Mouse (Mus musculus) kidney, postnatal 25 days (tissue): Measurements from ENCODE around the gene Echs1.
A peak's percentile ranks its signal among the peaks of the same experiment; 100 is the strongest.

Experiments used
- DNase-seq, 2 experiments: peaks; one replicate each; pipeline ENCODE4 v3.0.0; 2021; ENCODE audit warnings: mixed read lengths in 2 of 2

Echs1 gene

DNA sequence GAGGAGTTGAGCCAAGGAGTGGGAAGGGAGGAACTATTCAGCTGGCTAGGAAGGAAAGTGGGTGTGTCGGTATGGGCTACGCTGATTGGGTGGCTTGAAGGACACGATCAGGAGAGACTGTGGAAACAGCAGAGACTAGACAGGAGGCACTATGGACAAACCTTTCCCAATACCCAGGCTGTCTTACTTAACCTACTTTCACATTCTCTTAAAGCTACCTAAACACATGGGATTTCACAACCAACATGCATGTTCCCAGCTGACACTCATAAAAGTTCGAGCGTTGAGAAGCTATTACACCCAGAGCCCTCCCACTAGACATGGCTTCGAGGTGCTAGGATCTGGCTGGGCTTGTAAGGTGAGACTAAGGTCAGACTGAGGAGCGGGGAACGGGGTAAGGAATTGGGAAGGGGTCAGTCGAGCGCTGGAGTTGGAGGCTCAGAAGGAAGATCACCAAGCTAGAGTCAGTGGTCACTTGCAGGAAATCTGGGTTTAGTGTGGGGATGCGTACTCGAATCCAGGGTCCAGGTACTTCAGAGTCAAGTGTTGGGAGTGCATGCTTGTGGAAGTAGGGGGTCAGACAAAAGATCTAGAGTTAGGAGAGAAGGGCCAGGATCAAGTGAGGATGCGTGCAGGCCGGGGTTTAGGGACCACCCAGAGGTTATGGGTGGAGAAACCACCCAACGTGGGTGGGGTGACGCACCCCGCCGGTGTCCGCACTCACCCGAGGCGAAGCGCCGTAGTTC lies 520 bp downstream of the Echs1 start, which contains the start of gene Paox:
TSS of gene Paox (plus strand) at position 217 of the 746 bp plus-strand sequence.
- DNase-seq: peak; percentile 75 to 87

DNA sequence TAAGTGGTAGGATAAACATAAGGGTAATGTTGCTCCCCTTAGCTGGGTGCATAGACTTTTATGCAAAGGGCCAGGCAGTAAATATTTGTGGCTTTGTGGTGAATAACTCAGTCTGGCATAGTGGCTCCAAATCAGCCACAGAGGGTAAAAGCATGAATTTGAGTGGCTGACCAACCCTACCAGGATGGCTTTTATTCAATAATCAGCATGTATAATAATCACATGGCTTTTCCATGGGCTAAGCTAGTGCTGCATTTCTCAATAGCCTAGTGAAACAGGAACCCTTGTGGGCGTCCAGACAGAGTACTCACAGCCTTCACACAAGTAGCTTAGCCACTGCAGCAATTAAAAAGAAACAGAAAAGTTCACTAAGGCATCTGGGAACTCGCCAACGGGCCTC lies 4.3 kb downstream of the Echs1 start:
- no peak for DNase-seq

GRCm38 (mm10) chr7:140104009-140104408 lies 12.3 kb downstream of the Echs1 start:
- peak in 1 of 2 experiments; percentile 32 for DNase-seq

GRCm38 (mm10) chr7:140101993-140102860 lies 14.0 kb downstream of the Echs1 start, which contains the start of gene Fuom:
Gene Fuom (minus strand): TSS chr7:140102441.
- DNase-seq: peak; percentile 92 to 96

DNA sequence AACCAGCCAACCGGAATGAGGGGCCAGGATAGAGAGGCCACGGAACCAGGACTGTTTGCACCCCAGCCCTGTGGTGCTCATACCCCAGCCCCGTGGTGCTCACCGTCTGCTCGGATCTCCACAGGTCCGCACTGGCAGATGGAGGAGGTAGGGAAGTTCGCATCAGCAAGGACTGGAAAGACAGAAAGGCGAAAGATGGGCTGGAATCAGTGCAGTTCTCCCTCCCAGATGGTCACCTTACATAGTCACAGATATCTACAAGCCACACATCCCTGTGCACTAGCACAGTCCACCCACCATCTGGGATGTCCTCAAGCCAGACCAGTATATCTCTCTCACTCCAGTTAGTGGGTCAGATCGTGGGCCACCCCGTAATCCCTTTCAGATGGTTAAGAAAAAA lies 14.8 kb downstream of the Echs1 start:
- peak in 1 of 2 experiments; percentile 38 for DNase-seq

GRCm38 (mm10) chr7:140098466-140098865 lies 17.8 kb downstream of the Echs1 start:
- DNase-seq: no peak

GRCm38 (mm10) chr7:140096055-140096454 lies 20.2 kb downstream of the Echs1 start:
- DNase-seq: peak in 1 of 2 experiments; percentile 27

DNA sequence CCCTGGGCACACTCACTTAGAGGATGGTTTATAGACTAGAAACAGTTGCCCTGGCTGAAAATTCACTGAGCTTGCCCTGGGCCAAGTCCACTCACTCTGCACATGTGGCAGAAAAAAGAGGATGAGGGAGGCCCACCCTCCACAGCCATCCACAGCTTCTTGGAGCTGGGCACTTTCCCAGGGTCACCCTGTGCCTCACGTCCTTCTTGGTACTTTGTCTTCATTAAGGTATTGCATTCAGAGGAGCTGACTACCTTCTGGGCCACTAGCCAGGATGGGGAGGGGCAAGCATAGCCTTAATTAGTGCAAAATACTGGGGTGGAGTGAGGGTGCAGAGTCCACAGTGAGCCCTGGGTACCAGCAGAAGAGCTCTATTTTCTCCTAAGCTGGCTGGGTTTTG lies 20.7 kb downstream of the Echs1 start:
- peak; percentile 90 to 94 for DNase-seq

DNA sequence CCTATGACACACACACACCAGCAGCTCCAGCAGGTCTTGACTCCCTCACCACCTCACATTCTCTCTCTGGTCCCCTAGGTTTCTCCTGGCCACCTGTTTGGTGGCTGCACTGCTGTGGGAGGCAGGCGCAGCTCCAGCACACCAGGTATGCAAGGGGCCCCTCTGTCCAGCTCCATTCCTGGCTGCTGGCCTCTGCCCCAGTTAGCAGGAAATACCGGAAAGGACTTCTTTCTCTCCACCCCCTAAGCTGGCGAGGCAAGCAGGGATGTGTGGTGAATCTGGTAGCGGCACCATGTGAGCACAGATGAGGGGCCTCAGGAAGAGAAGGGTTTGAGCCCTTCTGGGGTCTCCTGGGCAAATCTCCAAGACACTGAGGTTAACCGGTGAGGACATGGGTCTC lies 21.3 kb downstream of the Echs1 start:
- peak; percentile 21 to 65 for DNase-seq

DNA sequence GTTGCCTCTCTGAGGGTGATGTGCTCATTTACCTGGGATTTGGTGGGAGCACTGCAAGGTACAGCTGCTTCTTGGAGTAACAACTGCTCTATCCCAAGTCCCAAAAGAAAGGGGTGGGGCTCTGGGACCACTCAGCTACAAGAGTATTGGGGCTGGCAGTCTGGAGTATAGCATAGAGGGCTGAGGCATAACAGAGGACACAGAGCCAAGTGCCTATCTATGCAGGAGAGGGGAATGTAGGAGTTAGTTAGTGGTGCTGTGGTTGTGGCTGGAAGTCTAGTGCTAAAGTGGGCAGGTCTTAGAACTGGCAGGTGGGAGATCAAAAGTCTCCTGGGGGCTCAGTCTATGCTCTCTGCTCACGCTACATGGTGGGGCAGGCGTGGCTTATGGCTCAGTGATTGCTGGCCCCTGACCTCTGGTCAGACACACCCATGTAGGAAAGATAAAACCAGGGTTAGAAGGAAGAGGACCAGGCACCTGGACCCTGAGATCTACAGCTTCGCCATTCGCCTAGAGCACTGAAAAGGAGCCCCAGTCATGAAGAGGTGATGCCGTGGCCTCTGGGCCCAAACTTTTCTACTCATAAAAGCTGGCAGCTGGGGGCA lies 23.2 kb downstream of the Echs1 start, which contains the start of gene Prap1:
TSS of gene Prap1 (plus strand) at position 472 of the 605 bp plus-strand sequence.
- peak in 1 of 2 experiments; percentile 12 for DNase-seq

- no peak for DNase-seq
These were observed 25.7 kb downstream of the Echs1 start for GRCm38 (mm10) chr7:140090601-140091000.

GRCm38 (mm10) chr7:140082242-140082678 lies 34.0 kb downstream of the Echs1 start, which contains the start of gene Caly:
Gene Caly (minus strand): TSS chr7:140082548.
- DNase-seq: no peak

- peak in 1 of 2 experiments; percentile 31 for DNase-seq
These were observed 34.7 kb downstream of the Echs1 start for GRCm38 (mm10) chr7:140081408-140082241.

GRCm38 (mm10) chr7:140080503-140081156 lies 35.6 kb downstream of the Echs1 start:
- peak; percentile 75 to 84 for DNase-seq

DNA sequence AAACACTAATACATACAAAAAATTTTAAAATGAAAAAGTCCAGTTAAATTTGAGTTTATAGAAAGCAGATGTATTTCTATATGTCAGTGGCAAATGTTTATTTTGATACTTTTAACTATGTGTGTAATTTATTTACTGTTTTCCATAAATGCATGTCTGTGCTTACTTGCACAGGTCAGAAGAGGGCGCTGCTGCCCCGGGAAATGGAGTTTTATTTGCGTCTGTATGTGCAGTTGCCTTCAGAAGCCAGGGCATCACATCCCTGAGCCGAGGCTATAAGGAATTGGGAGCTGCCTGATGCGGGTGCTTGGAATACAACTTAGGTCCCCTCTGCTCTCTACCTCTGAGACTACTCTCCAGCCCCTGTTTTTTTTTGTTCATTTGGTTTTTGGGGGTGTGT lies 37.6 kb downstream of the Echs1 start:
- DNase-seq: peak; percentile 77 to 79

GRCm38 (mm10) chr7:140077698-140078097 lies 38.6 kb downstream of the Echs1 start:
- no peak for DNase-seq

DNA sequence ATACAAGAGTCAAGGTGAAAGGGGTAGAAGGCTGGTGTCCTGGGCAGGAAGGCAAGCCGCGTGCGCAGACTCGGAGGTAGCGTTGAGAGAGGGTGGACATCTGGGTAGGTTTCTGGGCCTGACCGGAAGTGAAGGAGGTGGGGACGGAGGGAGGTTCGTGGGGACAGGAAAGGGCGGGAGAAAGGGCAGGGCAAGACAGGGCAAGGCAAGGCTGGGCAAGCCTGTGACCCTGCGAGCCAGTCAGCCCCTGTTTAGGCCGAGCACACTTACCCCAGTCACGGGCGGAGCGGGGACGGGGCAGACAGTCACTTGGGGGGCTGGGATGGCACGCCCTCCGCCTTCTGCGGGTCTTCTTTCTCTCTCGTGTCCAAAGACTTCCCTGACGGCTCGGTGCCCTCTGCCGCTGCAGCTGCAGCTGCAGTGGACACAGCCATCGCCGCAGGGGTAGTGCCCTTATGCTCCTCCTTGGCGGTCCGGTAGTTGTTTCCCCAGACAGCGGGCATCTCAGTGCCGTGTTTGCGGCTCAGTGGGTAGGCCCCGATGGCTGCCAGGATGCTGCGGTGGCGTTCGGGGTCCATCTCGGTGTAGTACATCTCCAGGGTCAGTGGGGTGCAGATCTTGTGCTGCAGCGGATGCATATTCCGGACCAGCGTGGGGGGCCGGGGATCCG lies 46.1 kb downstream of the Echs1 start:
- DNase-seq: peak in 1 of 2 experiments; percentile 48

DNA sequence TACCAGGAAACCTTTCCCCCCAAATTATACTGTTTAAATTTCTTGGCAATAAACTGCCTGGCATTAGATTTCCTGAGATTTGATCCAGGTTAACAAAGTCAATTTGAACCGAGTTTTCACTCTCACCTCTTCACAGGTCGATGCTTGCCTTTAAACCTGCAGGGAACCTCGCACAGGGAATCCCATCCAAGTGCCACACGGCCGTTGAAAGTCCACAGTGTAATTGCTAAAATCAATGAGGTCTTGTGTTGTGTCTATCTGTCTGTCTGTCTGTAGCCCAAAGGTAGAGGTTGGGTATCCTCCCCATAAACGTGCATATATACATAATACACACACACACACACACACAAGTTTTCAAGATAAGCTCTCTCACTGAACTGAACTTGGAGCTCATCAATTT lies 48.9 kb downstream of the Echs1 start:
- DNase-seq: no peak

- DNase-seq: peak; percentile 63 to 84
These were observed 53.2 kb downstream of the Echs1 start for GRCm38 (mm10) chr7:140063092-140063491.

GRCm38 (mm10) chr7:140062307-140062706 lies 54.0 kb downstream of the Echs1 start:
- DNase-seq: peak; percentile 39 to 59

DNA sequence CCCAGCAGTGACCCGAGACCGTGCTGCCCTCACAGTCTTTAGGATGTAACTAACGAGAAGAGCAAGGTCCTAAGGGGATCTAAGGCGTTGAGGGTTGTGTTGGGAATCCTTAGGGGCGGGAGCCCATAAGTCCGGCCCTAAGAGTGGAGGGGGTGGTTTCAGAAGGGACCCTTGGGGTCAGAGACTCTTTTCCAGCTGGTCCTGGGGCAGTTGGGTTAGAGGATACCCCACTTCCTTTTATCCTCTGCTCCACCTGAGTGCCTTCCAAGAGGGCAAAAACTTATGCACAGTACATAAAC lies 54.5 kb downstream of the Echs1 start:
- DNase-seq: no peak
